Mouse (Mus musculus): ENCODE results near the gene Pald1.

The Pald1 gene

GRCm38 (mm10) chr10:61294242-61294641 lies 89.1 kb downstream of the Pald1 start:
- ATAC-seq (ENCODE audit: insufficient number of reproducible peaks, low FRiP score, low TSS enrichment) = no peak

DNA sequence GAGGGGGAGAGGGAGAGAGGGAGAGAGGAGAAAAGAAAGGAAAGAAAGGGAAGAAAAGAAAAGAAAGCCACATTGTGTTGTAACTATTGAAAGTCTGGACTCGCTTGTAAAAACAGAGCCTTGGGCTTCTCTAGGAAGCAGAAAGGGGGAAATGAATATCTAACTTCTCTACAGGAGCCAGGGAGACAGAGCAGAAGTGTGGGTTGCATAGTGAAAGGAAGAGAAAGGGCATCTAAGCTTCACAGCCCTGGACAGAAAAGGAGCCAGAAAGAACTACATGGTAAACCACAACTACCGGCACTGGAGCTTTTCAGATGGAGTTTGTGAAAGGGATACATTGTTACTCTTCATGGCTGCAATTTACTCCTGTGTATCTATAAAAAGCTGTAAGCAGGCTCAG lies 92.9 kb downstream of the Pald1 start:
- ATAC-seq (ENCODE audit: insufficient number of reproducible peaks, low FRiP score, low TSS enrichment) = no peak

DNA sequence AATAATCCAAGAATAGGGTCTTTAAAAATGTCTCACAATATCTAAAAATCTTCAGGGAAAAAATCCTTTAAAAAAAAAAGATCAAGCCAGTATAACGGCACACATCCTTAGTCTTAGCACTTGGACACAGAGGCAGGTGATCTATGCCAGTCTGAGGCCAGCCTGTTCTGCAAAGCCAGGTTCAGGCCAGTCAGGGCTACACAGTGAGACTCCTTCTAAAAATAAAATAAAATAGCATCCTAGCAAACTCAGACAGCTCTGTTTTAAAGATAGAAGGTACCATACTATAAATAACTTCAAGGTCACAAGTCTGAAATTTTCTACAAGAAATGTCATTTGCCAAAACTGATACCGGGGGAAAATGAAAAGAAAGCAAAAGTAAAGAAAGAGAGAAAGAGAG lies 93.3 kb downstream of the Pald1 start:
- no peak for ATAC-seq (ENCODE audit: insufficient number of reproducible peaks, low FRiP score, low TSS enrichment)

GRCm38 (mm10) chr10:61286246-61286645 lies 97.1 kb downstream of the Pald1 start:
- ATAC-seq (ENCODE audit: insufficient number of reproducible peaks, low FRiP score, low TSS enrichment) = no peak

DNA sequence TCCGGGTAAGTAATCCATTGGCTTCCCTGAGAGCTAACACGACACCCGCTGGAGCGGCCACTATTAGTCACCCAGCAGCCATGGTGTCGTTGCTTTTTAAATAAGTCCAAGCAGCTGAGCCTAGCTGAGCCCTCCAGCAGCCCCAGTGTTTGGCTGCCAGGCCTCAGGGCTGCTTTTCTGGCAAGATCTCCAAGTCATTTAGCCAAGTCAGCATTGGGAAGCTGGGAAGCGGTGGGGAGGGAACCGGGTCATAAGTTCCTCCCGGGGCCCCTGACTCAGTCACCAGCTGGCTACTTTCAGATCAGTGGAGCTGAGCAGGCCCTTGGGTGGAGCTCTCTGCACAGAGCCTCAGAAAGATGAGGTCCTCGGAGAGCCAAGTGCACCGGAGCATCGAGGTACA lies 98.1 kb downstream of the Pald1 start:
- peak; percentile 70 for ATAC-seq (ENCODE audit: insufficient number of reproducible peaks, low FRiP score, low TSS enrichment)

DNA sequence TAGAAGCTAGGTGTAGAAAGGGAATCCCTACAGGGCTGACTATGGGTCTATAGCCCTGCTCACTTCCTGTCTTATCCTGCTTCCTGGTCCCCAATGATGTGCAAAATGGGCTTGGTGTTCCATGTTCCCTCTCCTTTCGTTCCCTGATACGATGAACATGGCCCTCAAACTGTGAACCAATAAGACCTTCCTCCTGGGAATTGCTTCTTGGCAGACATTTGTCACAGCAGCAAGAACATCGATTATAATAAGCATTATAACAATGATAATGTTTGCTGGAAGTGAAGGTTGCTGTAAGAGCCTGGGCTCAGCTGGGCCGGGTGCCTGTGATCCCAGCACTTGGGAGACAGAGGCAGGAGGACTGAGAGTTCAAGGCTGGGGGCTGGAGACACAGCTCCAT lies 99.0 kb downstream of the Pald1 start:
- no peak for ATAC-seq (ENCODE audit: insufficient number of reproducible peaks, low FRiP score, low TSS enrichment)

- no peak for ATAC-seq (ENCODE audit: insufficient number of reproducible peaks, low FRiP score, low TSS enrichment)
These were observed 102.2 kb downstream of the Pald1 start for GRCm38 (mm10) chr10:61281115-61281514.

DNA sequence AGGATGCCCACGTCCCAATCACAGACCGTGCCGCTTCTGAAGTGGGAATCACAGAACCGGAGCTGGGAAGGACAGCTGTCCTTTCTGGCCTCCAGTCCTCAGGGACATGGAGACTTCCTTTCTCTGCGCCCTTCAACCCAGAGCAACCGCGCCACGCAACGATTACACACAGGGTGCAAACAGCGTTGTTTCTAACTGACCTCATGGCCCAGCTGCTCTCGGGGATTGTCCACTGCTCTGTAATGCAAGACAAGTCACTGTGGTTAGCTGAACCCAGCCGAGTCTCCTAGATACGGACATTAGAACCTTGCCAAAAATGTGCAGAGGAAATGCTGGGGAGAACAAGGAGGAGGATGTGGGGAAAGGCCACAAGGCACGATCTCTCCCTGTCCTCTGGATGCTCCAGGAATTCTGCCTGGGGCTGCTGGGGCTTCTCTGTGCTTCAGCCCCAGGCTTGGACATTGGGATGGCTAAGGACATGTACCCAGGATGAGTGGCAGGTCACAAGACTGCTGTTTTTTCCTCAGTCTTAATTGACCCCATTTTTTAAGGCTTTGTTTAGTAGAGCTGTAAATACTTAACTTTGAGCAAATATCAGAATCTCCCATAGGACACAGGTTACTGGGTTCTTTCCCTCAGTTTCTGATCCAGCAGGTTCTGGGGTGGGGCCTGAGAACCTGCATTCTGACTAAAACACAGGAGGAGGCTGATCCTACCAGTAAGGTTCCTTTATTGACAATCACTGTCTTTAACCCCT lies 105.2 kb downstream of the Pald1 start:
- no peak for ATAC-seq (ENCODE audit: insufficient number of reproducible peaks, low FRiP score, low TSS enrichment)

GRCm38 (mm10) chr10:61277051-61277450 lies 106.3 kb downstream of the Pald1 start:
- ATAC-seq (ENCODE audit: insufficient number of reproducible peaks, low FRiP score, low TSS enrichment) = no peak

DNA sequence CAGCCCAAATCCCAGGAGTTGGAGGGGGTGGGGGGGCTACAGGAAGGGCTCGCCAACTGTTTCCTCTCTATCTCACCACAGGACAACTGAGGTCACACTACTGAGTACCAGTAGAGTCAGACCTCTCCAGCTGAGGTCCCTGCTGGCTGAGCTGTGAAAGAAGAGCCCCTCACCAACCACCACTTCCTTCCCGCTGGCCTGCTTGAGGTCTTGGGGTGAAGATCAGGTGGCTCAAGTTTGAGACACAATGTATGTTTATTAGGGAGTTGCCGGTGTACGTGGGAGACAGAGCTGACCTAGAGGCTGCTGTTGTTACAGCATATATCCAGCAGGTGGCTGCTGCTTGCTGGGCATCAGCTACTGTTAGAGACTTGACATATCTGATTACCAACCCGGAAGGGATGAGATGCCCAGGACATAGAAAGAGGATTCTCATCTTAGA lies 107.6 kb downstream of the Pald1 start:
- peak; percentile 63; the same call in 1 of the 2 replicates for ATAC-seq (ENCODE audit: insufficient number of reproducible peaks, low FRiP score, low TSS enrichment)

DNA sequence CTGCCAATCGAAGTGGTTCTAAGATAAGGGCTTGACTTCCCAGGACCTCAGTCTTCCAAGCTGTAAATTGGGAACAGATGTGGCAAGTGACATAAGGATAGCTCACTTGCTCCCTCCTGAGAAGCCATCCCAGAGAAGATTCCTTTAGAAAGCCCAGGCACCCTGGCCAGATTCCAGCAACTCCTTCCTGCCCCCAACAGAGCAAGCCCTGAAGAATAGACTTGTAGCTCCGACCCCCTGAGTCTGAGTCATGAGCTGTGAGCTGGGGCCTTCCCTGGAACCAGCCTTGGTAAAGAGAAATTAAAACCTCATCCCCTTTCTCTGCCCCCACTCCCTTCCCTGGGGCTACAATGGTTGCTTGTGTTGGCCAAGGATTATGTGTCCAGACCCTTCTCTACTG lies 108.8 kb downstream of the Pald1 start:
- ATAC-seq (ENCODE audit: insufficient number of reproducible peaks, low FRiP score, low TSS enrichment) = no peak

DNA sequence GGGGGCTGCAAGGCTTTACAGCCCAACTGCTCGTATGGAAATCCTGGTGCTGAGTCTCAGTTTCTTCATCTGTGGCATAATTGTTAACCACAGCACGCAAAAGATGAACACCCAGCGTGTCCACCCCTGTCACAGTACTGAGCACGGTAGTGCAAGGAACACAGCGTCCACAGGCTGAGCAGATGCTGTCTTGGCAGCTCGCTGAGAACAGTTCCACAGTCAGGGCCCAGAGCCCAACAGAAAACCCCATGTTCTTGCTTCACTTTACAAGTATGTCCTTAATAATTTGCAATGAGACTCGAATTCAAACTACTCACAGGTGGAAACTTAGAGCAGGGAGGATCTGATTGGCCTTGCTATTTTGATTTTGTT lies 109.5 kb downstream of the Pald1 start:
- ATAC-seq (ENCODE audit: insufficient number of reproducible peaks, low FRiP score, low TSS enrichment) = no peak

- no peak for ATAC-seq (ENCODE audit: insufficient number of reproducible peaks, low FRiP score, low TSS enrichment)
These were observed 110.1 kb downstream of the Pald1 start, which contains the start of gene Adamts14 for GRCm38 (mm10) chr10:61273081-61273843. Adamts14 (minus strand) TSS chr10:61273438.

- no peak for ATAC-seq (ENCODE audit: insufficient number of reproducible peaks, low FRiP score, low TSS enrichment)
These were observed 110.7 kb downstream of the Pald1 start for GRCm38 (mm10) chr10:61272631-61273030.

GRCm38 (mm10) chr10:61272089-61272626 lies 111.2 kb downstream of the Pald1 start:
- ATAC-seq (ENCODE audit: insufficient number of reproducible peaks, low FRiP score, low TSS enrichment) = no peak

All from cerebellum, adult (tissue).